Mouse (Mus musculus): Measurements from ENCODE around the gene Tet1. TPM values are rescaled to one million over a fixed set of nuclear protein-coding genes. Genes with fewer than 3 reads are reported as not detected.

Tet1 gene
- total RNA-seq (2023): 1 to 10 TPM; 1.3 to 1.5 TPM

DNA sequence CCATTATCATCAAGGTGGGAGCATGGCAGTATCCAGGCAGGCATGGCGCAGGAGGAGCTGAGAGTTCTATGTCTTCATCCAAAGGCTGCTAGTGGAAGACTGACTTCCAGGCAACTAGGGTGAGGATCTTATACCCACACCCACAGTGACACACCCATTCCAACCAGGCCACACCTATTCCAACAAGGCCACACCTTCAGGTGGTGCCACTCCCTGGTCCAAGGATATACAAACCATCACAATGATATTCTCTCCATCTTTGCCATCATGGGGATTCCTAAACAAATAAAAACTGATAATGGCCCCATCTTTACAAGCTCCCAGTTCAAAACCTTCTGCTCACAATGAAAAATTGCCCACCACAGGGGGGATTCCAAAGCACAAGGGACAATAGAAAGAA lies at the start of gene Tet1:
Gene Tet1, minus strand, starts transcription at position 101 of the 400 bp plus-strand sequence.

DNA sequence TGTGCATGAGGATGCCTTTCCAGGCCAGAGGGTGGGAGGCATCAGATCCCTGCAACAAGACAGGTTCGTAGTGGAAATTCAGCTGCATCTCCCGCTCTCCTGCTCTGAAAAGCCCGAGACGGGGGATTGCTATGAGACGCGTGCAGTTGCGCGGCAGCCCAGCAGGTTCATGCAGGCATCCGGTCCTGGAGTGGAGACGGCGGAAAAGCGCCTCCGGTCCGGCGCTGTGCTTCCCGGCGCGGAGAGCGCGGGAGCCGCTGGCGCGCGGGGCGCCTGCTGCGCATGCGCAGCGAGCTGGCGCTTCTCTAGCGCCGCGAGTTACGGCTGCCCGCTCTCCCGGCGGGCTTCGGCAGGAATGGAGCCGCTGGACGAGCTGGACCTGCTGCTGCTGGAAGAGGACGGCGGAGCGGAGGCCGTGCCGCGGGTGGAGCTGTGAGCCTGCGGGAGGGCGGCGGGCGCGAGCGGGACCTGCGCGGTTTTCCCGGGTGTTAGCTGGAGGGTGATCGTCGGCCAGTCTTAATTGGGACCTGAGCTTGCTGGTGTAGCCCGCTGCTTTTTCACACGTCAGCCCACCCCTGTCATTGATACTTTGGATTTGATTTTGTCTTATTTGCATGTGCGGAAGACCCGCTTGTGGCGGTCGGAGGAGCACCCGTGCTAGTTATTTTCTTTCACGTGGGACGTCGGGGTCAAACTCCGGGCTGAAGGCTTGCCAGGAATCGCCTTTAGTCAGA lies 38.1 kb upstream of the Tet1 start, which contains the start of gene Dna2:
Gene Dna2, plus strand, starts transcription at position 289 of the 734 bp plus-strand sequence.

DNA sequence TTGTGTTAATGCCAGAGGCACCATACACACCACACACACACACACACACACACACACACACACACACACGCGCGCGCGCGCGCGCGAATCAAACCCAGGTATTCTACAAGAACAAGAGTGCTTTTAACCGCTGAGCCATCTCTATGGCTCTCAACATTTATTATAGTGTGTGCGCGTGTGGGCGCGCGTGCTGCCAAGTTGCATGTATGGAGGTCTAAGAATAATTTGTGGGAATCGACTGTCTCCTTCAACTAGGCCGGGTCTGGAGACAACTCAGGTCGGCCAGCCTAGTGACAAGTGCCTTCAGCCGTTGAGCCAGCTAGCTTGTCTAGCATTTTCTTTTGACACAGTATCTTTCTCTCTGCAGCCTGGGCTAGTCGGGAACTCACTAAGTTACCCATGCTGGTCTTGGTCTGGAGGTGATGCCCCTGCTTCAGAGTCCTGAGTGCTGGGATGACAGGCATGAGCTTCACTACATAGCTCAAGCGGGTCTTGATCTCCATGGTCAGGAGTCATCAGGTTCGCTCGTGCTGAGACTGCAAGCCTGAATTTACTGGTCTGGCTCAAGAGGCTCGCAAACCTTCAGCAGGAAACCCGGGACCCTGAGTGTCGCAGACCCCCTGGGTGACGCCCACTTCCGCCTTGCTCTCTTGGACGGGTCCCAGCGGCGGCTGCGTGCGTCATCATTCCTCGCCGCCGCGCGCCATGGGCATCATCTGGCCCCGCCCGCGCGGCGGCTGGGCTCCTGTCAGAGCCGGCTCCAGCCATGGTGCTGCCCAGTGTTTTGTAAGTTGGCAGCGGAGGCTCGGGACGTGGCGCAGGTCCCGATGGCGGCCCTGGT lies 11.3 kb upstream of the Tet1 start, which contains the start of gene Slc25a16:
Gene Slc25a16, plus strand, starts transcription at position 709 of the 841 bp plus-strand sequence.

GRCm38 (mm10) chr10:62792177-62793090 lies 116.4 kb downstream of the Tet1 start, which contains the start of gene Ccar1:
Ccar1 (minus strand) TSS chr10:62792286.

Other genes starting within 250 kb of the Tet1 start
- gene Stox1, start 182.9 kb downstream of the Tet1 start, total RNA-seq (2023): not detected
- 10 to 100 TPM; 85.5 to 89.2 TPM for gene Ccar1, start 116.7 kb downstream of the Tet1 start, total RNA-seq (2023)
- 10 to 100 TPM; 12.8 to 12.9 TPM for gene Slc25a16, start 11.6 kb upstream of the Tet1 start, total RNA-seq (2023)
- 10 to 100 TPM; 87.9 to 97.2 TPM for gene Dna2, start 38.0 kb upstream of the Tet1 start, total RNA-seq (2023)
- gene Rufy2, start 71.2 kb upstream of the Tet1 start, total RNA-seq (2023): 10 to 100 TPM; 10.3 to 11.3 TPM
- 10 to 100 TPM; 50.2 to 52.4 TPM for gene Hnrnph3, start 115.2 kb upstream of the Tet1 start, total RNA-seq (2023)
- gene Pbld2, start 115.3 kb upstream of the Tet1 start, total RNA-seq (2023): under 1 TPM in 1 of 2 experiments, not detected in 1; 0.76 TPM
- gene Pbld1, start 151.2 kb upstream of the Tet1 start, total RNA-seq (2023): under 1 TPM in 1 of 2 experiments, not detected in 1; 0.21 TPM
- gene Atoh7, start 190.7 kb upstream of the Tet1 start, total RNA-seq (2023): not detected